Mouse (Mus musculus) kidney, adult 10 weeks (tissue): Measurements from ENCODE around the gene Grk3. TPM values are rescaled to one million over a fixed set of nuclear protein-coding genes. Genes with fewer than 3 reads are reported as not detected.

ENCODE experiments used
- polyA plus RNA-seq: library from polyadenylated mRNA; stranded (reverse); fragments of 350-450 nt; fragmentation: Illumina TruSeq; extraction: RNeasy Lipid Tissue Mini Kit (QIAGEN cat#74804); gene quantifications from one replicate; pipeline ENCODE4 v1.2.3, GENCODE M21; 2014; ENCODE audit warnings: low read depth, low replicate concordance

Grk3 gene
- 4.1 TPM for polyA plus RNA-seq

DNA sequence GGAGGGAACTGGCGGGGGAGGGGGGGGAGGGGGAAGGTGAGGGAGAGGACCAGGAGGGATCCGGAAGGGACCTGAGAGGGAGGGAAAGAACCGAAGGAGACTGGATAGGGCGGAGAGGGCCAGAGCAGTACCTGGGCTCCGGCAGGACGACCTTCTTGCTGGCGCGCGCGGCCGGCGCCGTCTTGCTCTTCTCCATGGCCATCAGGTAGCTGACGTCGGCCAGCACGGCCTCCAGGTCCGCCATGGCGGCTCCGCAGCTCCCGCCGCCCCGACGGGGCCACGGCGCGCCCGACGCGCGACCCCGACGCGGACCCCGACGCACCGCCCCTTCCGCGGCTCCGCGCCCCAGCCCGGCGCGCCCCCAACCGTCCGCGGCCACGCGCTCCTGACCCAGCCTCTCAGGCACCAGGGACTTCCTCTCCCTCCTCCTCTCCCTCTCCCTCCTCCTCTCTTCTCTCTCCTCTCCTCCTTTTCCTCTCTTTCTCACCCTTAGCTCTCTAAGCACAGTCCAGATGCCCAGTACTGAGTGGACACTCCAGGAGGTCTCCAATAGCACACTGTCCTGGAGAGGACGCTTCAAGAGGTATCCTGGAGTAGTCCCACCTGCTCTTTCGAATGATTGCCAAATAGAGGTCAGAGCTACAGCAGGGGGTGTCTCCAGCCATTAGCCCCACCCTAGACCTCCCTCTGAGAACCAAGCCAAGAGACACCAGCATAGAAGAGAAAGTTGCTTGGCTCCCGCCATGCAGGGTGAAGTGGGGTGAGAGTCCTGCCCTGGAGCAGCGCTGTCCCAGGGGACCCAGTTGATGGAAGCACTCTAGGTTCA is at the start of gene Grk3:
TSS of gene Grk3 (minus strand) at position 556 of the 826 bp plus-strand sequence.

DNA sequence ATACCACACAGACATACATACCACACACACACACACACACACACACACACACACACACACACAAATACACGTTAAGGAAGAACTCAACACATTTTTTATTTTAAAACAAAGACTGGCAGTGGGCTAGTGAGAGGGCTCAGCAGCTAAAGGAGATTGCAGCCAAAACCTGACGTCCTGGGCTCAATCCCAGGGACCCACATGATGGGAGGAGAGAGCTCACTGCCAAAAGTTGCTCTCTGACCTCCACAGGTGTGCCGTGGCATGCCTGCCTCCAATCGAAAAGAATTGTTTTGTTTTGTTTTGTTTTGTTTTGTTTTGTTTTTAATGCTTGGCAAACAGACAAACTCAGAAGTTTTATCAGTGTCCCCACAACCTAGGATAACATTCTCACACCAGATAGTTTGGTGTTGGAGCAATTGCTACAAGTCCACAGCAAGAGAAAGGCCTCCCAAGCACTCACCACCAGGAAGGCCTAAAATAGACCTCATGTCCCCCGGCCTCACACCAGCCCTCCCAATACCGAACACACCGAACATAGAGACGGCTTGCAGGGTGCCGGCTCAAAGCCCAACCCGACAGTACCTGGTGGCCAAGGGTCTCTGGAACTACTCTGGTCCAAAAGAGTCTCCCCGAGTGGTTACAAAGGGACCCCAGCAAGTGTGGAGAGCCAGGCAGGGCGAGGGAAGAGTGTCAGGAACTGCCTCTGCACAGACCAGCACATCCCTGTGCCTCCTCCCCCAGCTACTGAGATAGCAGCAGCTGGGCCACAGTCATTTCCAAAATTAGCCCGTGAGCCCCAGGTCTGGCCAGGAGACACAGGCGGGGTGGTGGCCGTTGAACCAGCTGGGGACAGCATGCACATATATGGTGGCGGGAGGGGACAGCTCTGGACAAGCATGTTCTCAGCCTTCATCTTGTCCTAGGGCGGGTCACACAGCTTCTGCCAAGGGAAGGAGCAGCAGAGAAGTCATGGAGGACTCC is 119.6 kb downstream of the Grk3 start, which contains the start of gene Myo18b:
TSS of gene Myo18b (minus strand) at position 689 of the 981 bp plus-strand sequence.

Other genes with a start within 250 kb of the Grk3 start
- gene Myo18b, start 119.4 kb downstream of the Grk3 start, polyA plus RNA-seq: not detected
- not detected for gene Crybb2, start 54.3 kb upstream of the Grk3 start, polyA plus RNA-seq
- not detected for gene Crybb3, start 65.8 kb upstream of the Grk3 start, polyA plus RNA-seq
- 4.9 TPM for gene 2900026A02Rik, start 205.4 kb upstream of the Grk3 start, polyA plus RNA-seq
- not detected for gene Tmem211, start 211.1 kb upstream of the Grk3 start, polyA plus RNA-seq